Mouse (Mus musculus) left cerebral cortex, adult 18-20 months (tissue): ENCODE results near the gene Cox16. TPM values are rescaled to one million over a fixed set of nuclear protein-coding genes. Genes with fewer than 3 reads are reported as not detected.

Source experiments
- DNase-seq, 2 experiments: peaks; one replicate each; pipeline ENCODE4 v3.0.0; 2021 to 2022; ENCODE audit warnings: low spot score in 2 of 2, mixed read lengths in 1 of 2
- total RNA-seq, 2 experiments: library from RNA; stranded (reverse); gene quantifications; 2 replicates each; pipeline ENCODE4 v1.2.3; 2021

Cox16 gene
- total RNA-seq, 2 experiments from 2014 or later: 36.6 to 50.7 TPM

DNA sequence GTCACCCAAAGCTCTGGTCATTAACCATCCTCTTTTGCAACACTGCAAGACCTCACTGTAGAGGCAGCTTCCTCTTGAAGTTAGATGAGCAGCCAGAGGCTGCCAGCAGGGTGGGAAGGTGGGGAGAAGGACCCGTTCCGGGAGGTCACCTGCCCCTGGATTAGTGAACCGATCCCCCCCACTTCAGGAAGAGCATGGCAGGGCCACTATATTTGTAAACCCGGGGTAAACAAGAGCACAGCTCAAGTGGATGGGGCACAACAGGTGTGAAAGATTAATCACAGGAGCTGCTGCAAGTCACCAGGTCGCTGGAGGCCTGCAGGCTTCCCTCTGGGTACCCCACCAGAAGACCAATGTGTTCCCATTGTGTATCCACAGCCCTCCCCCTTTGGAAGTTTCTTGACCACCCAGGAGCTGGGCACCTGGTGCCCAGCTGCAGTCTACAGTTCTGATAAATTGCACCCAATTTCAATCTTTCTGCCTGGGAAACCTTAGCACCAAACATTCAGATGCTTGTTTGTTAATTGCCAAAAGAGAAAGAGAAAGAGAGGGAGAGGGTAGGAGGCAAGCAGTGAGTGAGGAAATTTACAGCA, 153.8 kb downstream of the Cox16 start:
- DNase-seq: no peak

GRCm38 (mm10) chr12:81324991-81325390, 159.9 kb downstream of the Cox16 start:
- no peak for DNase-seq

- peak; percentile 28 to 39 for DNase-seq
Measured at GRCm38 (mm10) chr12:81324116-81324515, 160.8 kb downstream of the Cox16 start.

- no peak for DNase-seq
Measured at GRCm38 (mm10) chr12:81321021-81321420, 163.9 kb downstream of the Cox16 start.

DNA sequence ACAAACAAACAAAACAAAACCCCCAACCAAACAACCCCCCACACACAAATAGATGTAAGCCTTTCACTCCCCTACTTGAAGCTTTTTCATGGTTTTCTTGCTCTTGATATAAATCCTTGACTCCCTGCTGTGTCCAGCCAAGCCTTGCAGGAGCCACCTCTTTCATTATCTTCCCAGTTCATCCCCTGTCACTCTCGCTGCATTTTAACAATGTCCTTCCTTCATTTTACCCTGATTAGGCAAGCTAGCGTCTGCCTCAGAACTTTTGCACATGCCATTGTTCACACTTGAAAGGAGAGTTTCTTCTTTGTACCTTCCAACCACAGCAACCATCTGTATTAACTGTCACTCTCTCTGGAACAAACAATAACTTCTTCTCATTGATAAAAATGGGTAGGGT, 167.1 kb downstream of the Cox16 start:
- DNase-seq: no peak

GRCm38 (mm10) chr12:81315953-81316352, 169.0 kb downstream of the Cox16 start:
- DNase-seq: peak; percentile 20 to 25

Other genes starting within 250 kb of the Cox16 start
- gene Slc8a3, start 151.9 kb downstream of the Cox16 start, total RNA-seq: 10 to 100 TPM; 24.4 to 25.4 TPM
- gene Gm4787, start 105.7 kb downstream of the Cox16 start, total RNA-seq: 1 to 10 TPM; 1.5 to 1.6 TPM
- gene Adam4, start 63.2 kb downstream of the Cox16 start, total RNA-seq: 1 to 10 TPM; 2.1 to 2.5 TPM
- 10 to 100 TPM; 36.7 to 53.7 TPM for gene Gm20498, start 47.8 kb upstream of the Cox16 start, total RNA-seq
- gene Synj2bp, start 47.8 kb upstream of the Cox16 start, total RNA-seq: 10 to 100 TPM; 34.8 to 37.7 TPM
- under 1 TPM; 0.21 to 0.51 TPM for gene Adam21, start 83.3 kb upstream of the Cox16 start, total RNA-seq
- 10 to 100 TPM; 28.7 to 29.2 TPM for gene Med6, start 109.9 kb upstream of the Cox16 start, total RNA-seq
- gene Ttc9, start 146.1 kb upstream of the Cox16 start, total RNA-seq: 10 to 100 TPM; 49.1 to 52.8 TPM